Mouse (Mus musculus) MEL (cell line): ENCODE measurements around the gene Ovch2. TPM values are rescaled to one million over a fixed set of nuclear protein-coding genes. Genes with fewer than 3 reads are reported as not detected.

Source experiments
- DNase-seq: peaks from one replicate; pipeline ENCODE4 v3.0.0; 2011; ENCODE audit warnings: low read depth, low spot score
- H3K27ac ChIP-seq: 2 replicates; pipeline ENCODE4 v1.5.1; 2012; ENCODE audit warnings: low read depth, mild to moderate bottlenecking, control low read depth, low read length, moderate library complexity; ENCODE audit not compliant: control insufficient read depth
- H3K27me3 ChIP-seq, 2 experiments: fragments of 150-350 bp in 1 of 2; sonication (generic) in 1 of 2; 2 replicates each; pipeline ENCODE4 v1.6.1; 2012; ENCODE audit warnings: low read length in 2 of 2, mild to moderate bottlenecking in 2 of 2, improper control_type of control experiment in 1 of 2, moderate library complexity in 1 of 2; ENCODE audit not compliant: insufficient read depth in 2 of 2, control insufficient read depth in 1 of 2
- H3K36me3 ChIP-seq, 2 experiments: 2 replicates each; pipeline ENCODE4 v1.6.1; 2012 to 2014; ENCODE audit warnings: low read length in 2 of 2, improper control_type of control experiment in 1 of 2, inconsistent platforms in 1 of 2, mild to moderate bottlenecking in 1 of 2; ENCODE audit not compliant: insufficient read depth in 2 of 2, control insufficient read depth in 1 of 2
- H3K4me1 ChIP-seq, 2 experiments: fragments of 150-350 bp in 1 of 2; sonication (generic) in 1 of 2; 2 replicates each; pipeline ENCODE4 v1.6.1; 2012; ENCODE audit warnings: low read length in 2 of 2, improper control_type of control experiment in 1 of 2, mild to moderate bottlenecking in 1 of 2; ENCODE audit not compliant: insufficient read depth in 2 of 2, control insufficient read depth in 1 of 2
- H3K4me3 ChIP-seq, 2 experiments: fragments of 150-350 bp in 1 of 2; sonication (generic) in 1 of 2; 2 replicates each; pipeline ENCODE4 v1.5.1; 2012; ENCODE audit warnings: low read depth in 2 of 2, low read length in 2 of 2, mild to moderate bottlenecking in 2 of 2, moderate library complexity in 2 of 2, control low read depth in 1 of 2, improper control_type of control experiment in 1 of 2; ENCODE audit not compliant: control insufficient read depth in 1 of 2, insufficient read depth in 1 of 2
- H3K79me2 ChIP-seq: 2 replicates; pipeline ENCODE4 v1.6.1; 2012; ENCODE audit warnings: mild to moderate bottlenecking, low read length, moderate library complexity; ENCODE audit not compliant: control insufficient read depth, poor library complexity, insufficient read depth
- H3K9ac ChIP-seq: 2 replicates; pipeline ENCODE4 v1.6.1; 2012; ENCODE audit warnings: low read depth, mild to moderate bottlenecking, control low read depth, low read length, moderate library complexity; ENCODE audit not compliant: control insufficient read depth, poor library complexity, severe bottlenecking
- H3K9me3 ChIP-seq: fragments of 150-350 bp; sonication (generic); replicated peaks from 2 replicates; pipeline ENCODE4 v1.6.1; 2012; ENCODE audit warnings: mild to moderate bottlenecking, low read length, improper control_type of control experiment, moderate library complexity; ENCODE audit not compliant: insufficient read depth
- BHLHE40 ChIP-seq: IDR thresholded peaks from 2 replicates; pipeline ENCODE4 v1.6.1; 2012; ENCODE audit warnings: low read depth, mild to moderate bottlenecking, inconsistent platforms, low read length, improper control_type of control experiment, borderline replicate concordance
- CHD1 ChIP-seq: IDR thresholded peaks from 2 replicates; pipeline ENCODE4 v1.6.1; 2012; ENCODE audit warnings: low read depth, mild to moderate bottlenecking, inconsistent platforms, low read length, improper control_type of control experiment
- CHD2 ChIP-seq: IDR thresholded peaks from 2 replicates; pipeline ENCODE4 v1.6.1; 2011; ENCODE audit warnings: low read length, improper control_type of control experiment
- CTCF ChIP-seq, 3 experiments: IDR thresholded peaks in 2 of 3; conservative IDR thresholded peaks in 1 of 3; 2 replicates each; pipeline ENCODE4 v1.5.1; 2011 to 2012; ENCODE audit warnings: low read length in 3 of 3, low read depth in 2 of 3, mild to moderate bottlenecking in 2 of 3, improper control_type of control experiment in 1 of 3, inconsistent platforms in 1 of 3, mixed read lengths in 1 of 3, moderate library complexity in 1 of 3; ENCODE audit not compliant: control insufficient read depth in 1 of 3, insufficient read depth in 1 of 3, poor library complexity in 1 of 3, severe bottlenecking in 1 of 3
- E2F4 ChIP-seq: IDR thresholded peaks from 2 replicates; pipeline ENCODE4 v1.6.1; 2011; ENCODE audit warnings: low read depth, low read length, improper control_type of control experiment, borderline replicate concordance
- ELF1 ChIP-seq: IDR thresholded peaks from 2 replicates; pipeline ENCODE4 v1.6.1; 2014; ENCODE audit warnings: low read depth, mild to moderate bottlenecking, inconsistent platforms, low read length, improper control_type of control experiment, moderate library complexity
- ETS1 ChIP-seq: IDR thresholded peaks from 2 replicates; pipeline ENCODE4 v1.6.1; 2012; ENCODE audit warnings: low read depth, mild to moderate bottlenecking, inconsistent platforms, low read length, improper control_type of control experiment, moderate library complexity
- HCFC1 ChIP-seq: IDR thresholded peaks from 2 replicates; pipeline ENCODE4 v1.6.1; 2012; ENCODE audit warnings: low read depth, mild to moderate bottlenecking, inconsistent platforms, low read length, improper control_type of control experiment, moderate library complexity
- MAX ChIP-seq: IDR thresholded peaks from 2 replicates; pipeline ENCODE4 v1.6.1; 2011; ENCODE audit warnings: low read length, improper control_type of control experiment
- MXI1 ChIP-seq: IDR thresholded peaks from 2 replicates; pipeline ENCODE4 v1.6.1; 2011; ENCODE audit warnings: mild to moderate bottlenecking, low read depth, low read length, improper control_type of control experiment
- MYB ChIP-seq: IDR thresholded peaks from 2 replicates; pipeline ENCODE4 v1.6.1; 2011; ENCODE audit warnings: mild to moderate bottlenecking, low read depth, low read length, improper control_type of control experiment
- NRF1 ChIP-seq: IDR thresholded peaks from 2 replicates; pipeline ENCODE4 v1.6.1; 2014; ENCODE audit warnings: low read depth, mild to moderate bottlenecking, inconsistent platforms, low read length, improper control_type of control experiment, moderate library complexity; ENCODE audit not compliant: poor library complexity, insufficient read depth, severe bottlenecking
- POLR2AphosphoS5 ChIP-seq: IDR thresholded peaks from 2 replicates; pipeline ENCODE4 v1.6.1; 2012; ENCODE audit warnings: low read depth, borderline replicate concordance, mild to moderate bottlenecking, inconsistent platforms, low read length, moderate library complexity, mixed read lengths
- TAL1 ChIP-seq: IDR thresholded peaks from 2 replicates; pipeline ENCODE4 v1.6.1; 2012; ENCODE audit warnings: mild to moderate bottlenecking, inconsistent platforms, low read length, moderate library complexity, mixed read lengths
- TBP ChIP-seq: IDR thresholded peaks from 2 replicates; pipeline ENCODE4 v1.8.0; 2011; ENCODE audit warnings: low read depth, low read length, improper control_type of control experiment
- TCF12 ChIP-seq: IDR thresholded peaks from 2 replicates; pipeline ENCODE4 v1.6.1; 2014; ENCODE audit warnings: low read depth, mild to moderate bottlenecking, inconsistent platforms, low read length, improper control_type of control experiment, moderate library complexity
- USF1 ChIP-seq: IDR thresholded peaks from 2 replicates; pipeline ENCODE4 v1.6.1; 2014; ENCODE audit warnings: low read depth, mild to moderate bottlenecking, inconsistent platforms, low read length, improper control_type of control experiment, moderate library complexity
- ZC3H11A ChIP-seq: IDR thresholded peaks from 2 replicates; pipeline ENCODE4 v1.6.1; 2012; ENCODE audit warnings: low read depth, mild to moderate bottlenecking, inconsistent platforms, low read length, improper control_type of control experiment
- ZMIZ1 ChIP-seq: IDR thresholded peaks from 2 replicates; pipeline ENCODE4 v1.6.1; 2012; ENCODE audit warnings: low read depth, mild to moderate bottlenecking, inconsistent platforms, low read length, improper control_type of control experiment, moderate library complexity
- polyA plus RNA-seq, 2 experiments: library from polyadenylated mRNA; stranded (reverse) in 1 of 2; unstranded in 1 of 2; fragments of >175 nt in 1 of 2; fragments of >200 nt in 1 of 2; gene quantifications; 2 replicates each; pipeline versions ENCODE4 v1.2.1 to v1.2.4; 2012; ENCODE audit warnings: low replicate concordance in 2 of 2, low read depth in 1 of 2; ENCODE audit not compliant: insufficient read length in 2 of 2, insufficient read depth in 1 of 2, missing spikeins in 1 of 2
- total RNA-seq: library from RNA; depleted of rRNA; stranded (reverse); fragments of 300-350 nt; gene quantifications from 2 replicates; pipeline ENCODE4 v1.2.3, GENCODE M21; 2012

Gene Ovch2
- total and polyA plus RNA-seq, 3 experiments: not detected

GRCm38 (mm10) chr7:107747954-107748353 lies 53.1 kb downstream of the Ovch2 start:
- Histone ChIP-seq H3K4me3 (no peak overlapping the region), H3K27ac (no peak overlapping the region), H3K36me3 (no peaks in the 10 kb centered on the region), H3K9ac (no peak overlapping the region), H3K4me1 (no peaks in the 10 kb centered on the region), H3K9me3 (no peaks in the 10 kb centered on the region), H3K27me3 (no peaks in the 10 kb centered on the region), H3K79me2 (no peaks in the 10 kb centered on the region)
- DNase-seq: peak; percentile 4
- TF ChIP-seq ETS1 (no peak), ELF1 (no peak), TAL1 (no peak), CTCF (IDR thresholded peaks at IDR 0.05 in 2 of 3, conservative IDR thresholded peaks at IDR 0.05 in 1 of 3; ENCODE audit: control insufficient read depth in 1 of 3, insufficient read depth in 1 of 3, low read depth in 2 of 3, low read length in 3 of 3, poor library complexity in 1 of 3, severe bottlenecking in 1 of 3) (peak in 1 of 3 experiments; percentile 17; a peak in 1 of 6 replicates), ZMIZ1 (no peak), MYB (no peak)

GRCm38 (mm10) chr7:107747476-107747875 lies 53.5 kb downstream of the Ovch2 start:
- H3K4me3 ChIP-seq: no peak overlapping the region
- no peak overlapping the region for H3K27ac ChIP-seq
- H3K79me2 ChIP-seq: no peaks in the 10 kb centered on the region
- H3K9me3 ChIP-seq: no peaks in the 10 kb centered on the region
- H3K9ac ChIP-seq: no peak overlapping the region
- H3K27me3 ChIP-seq: no peaks in the 10 kb centered on the region
- no peak for TF ChIP-seq MXI1
- no peak for TF ChIP-seq POLR2AphosphoS5
- TF ChIP-seq TCF12: no peak
- TF ChIP-seq CHD1: no peak
- no peak for TF ChIP-seq ZC3H11A
- TF ChIP-seq USF1: no peak
- TF ChIP-seq MAX: no peak
- TF ChIP-seq ETS1: no peak
- no peak for TF ChIP-seq MYB
- TF ChIP-seq E2F4: no peak
- TF ChIP-seq TAL1: no peak
- TF ChIP-seq CTCF (IDR thresholded peaks at IDR 0.05 in 2 of 3, conservative IDR thresholded peaks at IDR 0.05 in 1 of 3; ENCODE audit: control insufficient read depth in 1 of 3, insufficient read depth in 1 of 3, low read depth in 2 of 3, low read length in 3 of 3, poor library complexity in 1 of 3, severe bottlenecking in 1 of 3): no peak
- TF ChIP-seq TBP: no peak
- TF ChIP-seq HCFC1: no peak
- TF ChIP-seq ZMIZ1: no peak
- TF ChIP-seq CHD2: no peak
- no peak for TF ChIP-seq BHLHE40
- TF ChIP-seq NRF1: no peak
- no peaks in the 10 kb centered on the region for H3K36me3 ChIP-seq
- H3K4me1 ChIP-seq: no peaks in the 10 kb centered on the region
- no peak for DNase-seq
